Mouse (Mus musculus) kidney, embryonic 16.5 days (tissue): Measurements from ENCODE around the gene Cdkn2aip. TPM values are rescaled to one million over a fixed set of nuclear protein-coding genes. Genes with fewer than 3 reads are reported as not detected.

Experiments used
- ATAC-seq: fragments of 200-750 bp; cut with Nextera tagmentation; 2 replicates; pipeline ENCODE4 v1.8.0; 2017; ENCODE audit warnings: moderate TSS enrichment; ENCODE audit not compliant: low FRiP score, low TSS enrichment
- H3K27ac ChIP-seq: fragments of 300-500 bp; sonication (generic); 2 replicates; pipeline ENCODE4 v1.5.1; 2014; ENCODE audit warnings: low read length
- H3K27me3 ChIP-seq: fragments of 300-500 bp; sonication (generic); 2 replicates; pipeline ENCODE4 v1.6.1; 2014; ENCODE audit warnings: low read length, control low read depth, mixed read lengths; ENCODE audit not compliant: insufficient read depth
- H3K36me3 ChIP-seq: fragments of 300-500 bp; sonication (generic); 2 replicates; pipeline ENCODE4 v1.6.1; 2014; ENCODE audit warnings: low read length, control low read depth, mixed read lengths; ENCODE audit not compliant: insufficient read depth
- H3K4me1 ChIP-seq: fragments of 300-500 bp; sonication (generic); 2 replicates; pipeline ENCODE4 v1.6.1; 2014; ENCODE audit warnings: low read length, control low read depth, mixed read lengths; ENCODE audit not compliant: insufficient read depth
- H3K4me2 ChIP-seq: fragments of 300-500 bp; sonication (generic); replicated peaks from 2 replicates; pipeline ENCODE4 v1.6.1; 2014; ENCODE audit warnings: low read depth, low read length
- H3K4me3 ChIP-seq: fragments of 300-500 bp; sonication (generic); 2 replicates; pipeline ENCODE4 v1.5.1; 2014; ENCODE audit warnings: mild to moderate bottlenecking, low read length
- H3K9ac ChIP-seq: fragments of 300-500 bp; sonication (generic); replicated peaks from 2 replicates; pipeline ENCODE4 v1.6.1; 2014; ENCODE audit warnings: low read length
- H3K9me3 ChIP-seq: fragments of 300-500 bp; sonication (generic); 2 replicates; pipeline ENCODE4 v1.6.1; 2016; ENCODE audit warnings: low read length, control low read depth
- WGBS: fragments of 180-500 bp; shearing (Covaris S2); extraction: QIAGEN DNeasy Blood & Tissue Kit; methylation state at CpG from one replicate; pipeline ENCODE4 v1.1.7; 2014; 5-methylcytosine and 5-hydroxymethylcytosine counted together
- polyA plus RNA-seq: library from polyadenylated mRNA; unstranded; fragments of >200 nt; fragmentation: Nextera tagmentation; extraction: Ambion mirVana; gene quantifications from 2 replicates; pipeline ENCODE4 v1.2.1, GENCODE M21; 2015

Cdkn2aip gene
- polyA plus RNA-seq, 1 experiment from 2014 or later: 28.0 TPM

DNA sequence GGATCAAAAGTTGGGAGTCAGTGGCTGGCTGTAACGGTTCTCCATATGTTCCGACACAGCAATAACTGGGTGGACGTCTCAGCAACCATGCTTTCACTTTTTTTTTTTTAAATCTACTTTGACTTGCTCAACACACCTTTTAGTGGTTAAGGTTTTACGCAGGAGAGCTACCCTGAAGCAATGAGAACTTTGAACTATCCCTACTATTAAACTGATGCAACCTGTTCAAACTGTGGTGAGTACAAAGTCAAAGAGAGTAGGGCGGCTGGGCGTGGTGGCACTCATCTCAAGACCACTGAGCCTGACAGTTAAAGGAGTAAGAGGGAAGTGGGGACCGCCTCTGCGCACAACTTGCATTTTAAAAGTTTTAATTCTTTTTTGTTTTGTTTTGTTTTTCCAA lies 7.0 kb downstream of the Cdkn2aip start:
- Histone ChIP-seq H3K4me2 (no peak overlapping the region), H3K36me3 (peaks cover 28% of the 10 kb centered on the region), H3K9me3 (no peaks in the 10 kb centered on the region), H3K4me1 (no peaks in the 10 kb centered on the region), H3K27me3 (no peaks in the 10 kb centered on the region), H3K4me3 (no peak overlapping the region), H3K27ac (no peak overlapping the region), H3K9ac (no peak overlapping the region)
- 94% methylated on average over 8 of the region's 8 CpGs for WGBS
- ATAC-seq: no peak

DNA sequence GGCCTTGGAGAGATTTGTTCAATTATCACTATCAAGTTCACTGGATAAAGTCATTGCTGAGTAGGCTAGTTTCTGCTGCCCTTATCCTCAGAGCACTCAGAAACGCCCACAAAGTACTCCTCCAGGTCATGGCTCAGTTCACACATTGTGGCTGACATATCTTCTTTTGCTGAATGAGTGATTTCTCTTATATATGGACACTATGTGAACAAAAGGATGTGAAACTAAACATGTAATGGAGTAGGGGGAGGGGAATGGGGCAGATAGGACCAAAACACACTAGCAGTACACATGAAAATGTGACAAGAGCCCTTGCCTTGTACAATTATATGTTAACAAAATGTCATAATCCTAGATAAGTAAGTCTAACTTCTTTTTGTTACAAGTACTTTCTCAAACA lies 11.4 kb downstream of the Cdkn2aip start:
- H3K9me3 ChIP-seq: 0 out of 2 replicates have a peak, but pooled peaks cover 3% of the 10 kb centered on the region
- H3K4me3 ChIP-seq: no peak overlapping the region
- no peak overlapping the region for H3K27ac ChIP-seq
- WGBS: 32% methylated on average over 1 of the region's 1 CpGs
- no peak overlapping the region for H3K9ac ChIP-seq
- no peaks in the 10 kb centered on the region for H3K27me3 ChIP-seq
- no peak overlapping the region for H3K4me2 ChIP-seq
- H3K4me1 ChIP-seq: no peaks in the 10 kb centered on the region
- no peak for ATAC-seq
- peaks cover 6% of the 10 kb centered on the region for H3K36me3 ChIP-seq

DNA sequence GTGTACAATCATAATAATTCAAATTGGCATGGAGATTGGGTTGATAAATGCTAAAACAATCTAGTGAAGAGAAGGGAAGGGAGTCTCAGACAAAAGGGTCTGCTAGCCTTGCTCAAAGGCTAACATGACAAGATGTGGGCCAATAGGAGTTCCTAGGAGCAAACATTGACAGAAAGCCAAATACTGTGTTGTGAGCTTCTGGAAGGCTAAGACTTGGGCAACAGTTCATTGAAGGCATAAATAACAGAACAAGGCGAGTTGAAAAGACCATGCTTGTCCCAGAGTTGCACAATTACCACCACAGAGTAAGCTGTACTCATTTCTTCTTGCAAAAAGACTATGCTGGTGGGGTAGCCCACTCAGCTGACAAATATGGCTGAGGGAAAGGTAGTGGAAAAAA lies 16.0 kb downstream of the Cdkn2aip start:
- no peak overlapping the region for H3K9ac ChIP-seq
- no peak overlapping the region for H3K4me3 ChIP-seq
- H3K36me3 ChIP-seq: no peaks in the 10 kb centered on the region
- ATAC-seq: no peak
- H3K9me3 ChIP-seq: 0 out of 2 replicates have a peak, but pooled peaks cover 3% of the 10 kb centered on the region
- no peaks in the 10 kb centered on the region for H3K4me1 ChIP-seq
- H3K4me2 ChIP-seq: no peak overlapping the region
- no peak overlapping the region for H3K27ac ChIP-seq
- WGBS: 68% methylated on average over 1 of the region's 1 CpGs
- no peaks in the 10 kb centered on the region for H3K27me3 ChIP-seq

DNA sequence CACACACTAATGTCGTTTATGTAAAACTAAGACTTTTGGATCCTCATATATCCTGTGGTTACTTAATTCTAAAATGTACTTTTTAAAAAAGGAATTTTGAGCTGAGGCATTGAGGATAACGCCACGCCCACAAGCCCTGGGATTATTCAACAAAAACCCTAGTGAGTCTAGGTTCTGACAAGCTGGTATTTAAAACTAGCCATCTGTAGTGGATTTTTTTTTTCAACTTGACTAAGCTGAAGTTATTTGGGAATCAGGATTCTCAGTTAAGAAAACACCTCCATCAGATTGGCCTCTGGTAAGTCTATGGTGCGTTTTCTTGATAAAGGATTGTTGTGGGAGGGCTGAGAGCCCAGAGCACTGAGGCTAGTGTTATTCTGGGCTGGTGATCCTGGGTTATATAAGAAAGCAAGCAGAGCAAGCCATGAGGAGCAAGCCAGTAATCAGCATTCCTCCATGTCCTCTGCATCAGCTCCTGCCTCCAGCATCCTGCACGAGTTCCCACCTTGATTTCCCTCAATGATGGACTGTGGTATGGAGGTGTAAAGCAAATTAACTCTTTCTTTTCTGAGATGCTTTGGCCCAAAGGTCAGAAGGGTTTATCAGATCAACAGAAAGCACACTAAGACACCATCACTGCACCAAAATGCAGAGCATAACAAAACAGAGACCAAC lies 18.2 kb downstream of the Cdkn2aip start:
- no peaks in the 10 kb centered on the region for H3K36me3 ChIP-seq
- no peak overlapping the region for H3K4me2 ChIP-seq
- H3K9me3 ChIP-seq: no peaks in the 10 kb centered on the region
- WGBS: 74% methylated on average over 5 of the region's 5 CpGs
- no peak overlapping the region for H3K9ac ChIP-seq
- no peak overlapping the region for H3K27ac ChIP-seq
- no peaks in the 10 kb centered on the region for H3K4me1 ChIP-seq
- no peak overlapping the region for H3K4me3 ChIP-seq
- no peak for ATAC-seq
- no peaks in the 10 kb centered on the region for H3K27me3 ChIP-seq

DNA sequence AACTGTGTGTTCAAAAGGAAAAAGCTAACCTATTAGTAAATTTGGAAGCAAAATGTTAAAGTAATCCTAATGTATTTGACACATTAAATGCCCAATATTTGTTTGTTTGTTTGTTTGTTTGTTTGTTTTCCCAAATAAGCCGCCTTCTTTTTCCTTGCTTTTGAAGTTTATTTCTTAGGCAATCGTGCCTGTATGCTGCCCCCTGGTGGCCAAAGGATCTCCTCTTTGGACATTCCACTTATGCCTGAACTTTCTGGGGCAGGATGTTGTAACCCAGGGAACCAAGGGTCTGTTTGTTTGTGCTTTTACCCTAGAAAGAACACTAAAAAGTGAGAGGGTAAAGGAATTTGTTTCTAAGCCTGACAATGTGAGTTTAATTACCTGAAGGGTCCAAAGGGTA lies 20.6 kb downstream of the Cdkn2aip start:
- Histone ChIP-seq H3K27ac (no peak overlapping the region), H3K4me2 (no peak overlapping the region), H3K27me3 (no peaks in the 10 kb centered on the region), H3K4me3 (no peak overlapping the region), H3K36me3 (no peaks in the 10 kb centered on the region), H3K4me1 (no peaks in the 10 kb centered on the region), H3K9me3 (peaks cover 9% of the 10 kb centered on the region; the same call in 1 of the 2 replicates), H3K9ac (no peak overlapping the region)
- 16% methylated on average over 2 of the region's 2 CpGs for WGBS
- no peak for ATAC-seq

DNA sequence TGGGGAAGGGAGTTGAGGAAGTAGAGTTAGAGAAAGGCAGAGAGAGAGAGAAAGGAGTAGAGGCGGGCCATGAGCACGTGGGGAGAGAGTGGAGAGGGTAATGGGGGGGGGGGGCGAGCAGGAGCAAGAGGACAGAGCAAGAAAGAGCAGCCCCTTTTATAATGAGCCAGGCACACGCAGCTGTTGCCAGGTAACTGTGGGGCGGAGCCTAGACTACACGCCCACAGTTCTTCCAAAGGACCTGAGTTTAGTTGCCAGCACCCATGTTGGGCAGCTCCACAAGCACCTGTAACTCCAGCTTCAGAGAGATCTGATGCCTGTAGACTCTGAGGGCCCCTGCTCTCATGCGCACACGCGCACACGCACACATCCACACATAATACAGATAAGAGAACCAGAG lies 21.9 kb downstream of the Cdkn2aip start:
- no peaks in the 10 kb centered on the region for H3K4me1 ChIP-seq
- H3K27me3 ChIP-seq: no peaks in the 10 kb centered on the region
- no peak overlapping the region for H3K9ac ChIP-seq
- H3K9me3 ChIP-seq: peaks cover 9% of the 10 kb centered on the region; the same call in 1 of the 2 replicates
- no peaks in the 10 kb centered on the region for H3K36me3 ChIP-seq
- H3K4me2 ChIP-seq: no peak overlapping the region
- ATAC-seq: no peak
- no peak overlapping the region for H3K4me3 ChIP-seq
- no peak overlapping the region for H3K27ac ChIP-seq
- 90% methylated on average over 8 of the region's 10 CpGs for WGBS

DNA sequence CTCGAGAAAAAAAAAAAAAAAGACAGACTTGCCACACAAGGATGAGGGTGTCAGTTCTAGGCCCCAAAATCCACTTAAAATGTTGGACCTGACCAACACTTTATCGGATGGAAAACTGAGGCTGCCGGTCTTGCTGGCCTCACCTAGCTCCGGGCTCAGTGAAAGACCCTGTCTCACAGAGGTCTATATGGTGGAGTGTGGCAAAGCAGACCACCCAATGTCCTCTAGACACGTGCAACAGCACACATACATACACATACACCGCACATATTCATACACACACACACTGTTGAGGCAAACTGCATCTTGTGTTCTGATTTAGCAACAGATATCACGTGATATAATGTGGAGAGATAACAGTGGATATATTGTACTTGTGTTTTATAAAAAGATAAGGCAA lies 22.4 kb downstream of the Cdkn2aip start:
- 62% methylated on average over 7 of the region's 7 CpGs for WGBS
- peaks cover 9% of the 10 kb centered on the region; the same call in 1 of the 2 replicates for H3K9me3 ChIP-seq
- H3K9ac ChIP-seq: no peak overlapping the region
- ATAC-seq: no peak
- H3K36me3 ChIP-seq: no peaks in the 10 kb centered on the region
- no peak overlapping the region for H3K4me3 ChIP-seq
- H3K4me1 ChIP-seq: no peaks in the 10 kb centered on the region
- H3K27ac ChIP-seq: no peak overlapping the region
- H3K4me2 ChIP-seq: no peak overlapping the region
- H3K27me3 ChIP-seq: no peaks in the 10 kb centered on the region

DNA sequence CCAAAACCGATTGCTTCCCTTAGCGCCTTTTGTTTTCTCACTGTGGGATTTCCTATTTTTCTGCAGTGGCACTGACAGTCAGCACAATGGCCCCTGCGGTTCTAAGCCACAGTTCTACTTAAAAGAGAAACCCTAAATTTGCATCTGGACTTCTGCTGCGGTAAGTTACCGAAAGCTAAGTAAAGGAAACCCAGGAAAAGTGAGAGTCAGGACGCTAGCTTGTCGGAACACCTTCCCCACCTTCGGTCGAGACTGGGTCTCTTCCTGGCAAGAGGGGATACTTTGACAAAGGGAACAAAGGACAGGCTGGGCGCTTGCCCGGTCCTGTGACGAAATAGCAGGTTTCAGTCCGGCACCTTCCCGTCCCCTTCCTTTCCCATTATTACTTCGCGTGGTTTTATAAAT lies 23.1 kb downstream of the Cdkn2aip start:
- no peaks in the 10 kb centered on the region for H3K36me3 ChIP-seq
- peak overlapping the region; percentile 53 for H3K9ac ChIP-seq
- no peak for ATAC-seq
- peaks cover 9% of the 10 kb centered on the region; the same call in 1 of the 2 replicates for H3K9me3 ChIP-seq
- H3K27ac ChIP-seq: no peak overlapping the region
- H3K4me1 ChIP-seq: no peaks in the 10 kb centered on the region
- WGBS: 6% methylated on average over 16 of the region's 16 CpGs
- peak overlapping the region; percentile 34 for H3K4me3 ChIP-seq
- H3K4me2 ChIP-seq: peak overlapping the region; percentile 58
- H3K27me3 ChIP-seq: no peaks in the 10 kb centered on the region

DNA sequence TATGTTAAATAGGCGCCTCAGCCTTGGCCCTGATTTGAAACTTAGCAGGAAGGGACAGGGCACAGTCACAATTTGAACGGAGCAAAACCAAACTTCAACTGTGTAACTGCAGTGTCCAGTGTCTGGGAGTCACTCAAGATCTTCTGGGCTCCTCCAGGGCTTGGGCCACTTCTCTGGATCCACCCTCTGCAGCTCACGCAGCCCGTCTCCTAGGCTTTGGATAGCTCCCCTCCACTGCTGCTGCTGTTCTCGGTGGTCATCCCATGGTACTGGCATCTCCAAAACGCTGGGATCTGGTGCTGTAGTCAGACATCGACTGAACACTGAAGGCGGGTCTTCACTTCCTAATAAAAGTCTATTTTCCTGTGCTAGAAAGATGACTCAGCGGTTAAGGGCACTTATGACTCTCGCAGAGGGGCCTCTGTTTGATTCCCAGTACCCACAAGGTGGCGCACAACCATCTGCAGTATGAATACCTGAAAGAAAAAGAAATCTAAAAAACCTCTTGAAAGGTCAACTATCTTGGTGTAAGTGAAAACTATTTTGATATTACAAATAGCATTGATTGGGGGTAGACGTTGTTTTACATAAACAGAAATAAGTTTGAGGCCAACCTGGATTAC lies 23.9 kb downstream of the Cdkn2aip start:
- Histone ChIP-seq H3K9ac (no peak overlapping the region), H3K4me1 (no peaks in the 10 kb centered on the region), H3K36me3 (no peaks in the 10 kb centered on the region), H3K27ac (no peak overlapping the region), H3K9me3 (peaks cover 9% of the 10 kb centered on the region; the same call in 1 of the 2 replicates), H3K4me3 (no peak overlapping the region), H3K27me3 (no peaks in the 10 kb centered on the region), H3K4me2 (no peak overlapping the region)
- 0 out of 2 replicates have a peak, but pooled peaks have one; percentile 46 for ATAC-seq
- 70% methylated on average over 12 of the region's 12 CpGs for WGBS

DNA sequence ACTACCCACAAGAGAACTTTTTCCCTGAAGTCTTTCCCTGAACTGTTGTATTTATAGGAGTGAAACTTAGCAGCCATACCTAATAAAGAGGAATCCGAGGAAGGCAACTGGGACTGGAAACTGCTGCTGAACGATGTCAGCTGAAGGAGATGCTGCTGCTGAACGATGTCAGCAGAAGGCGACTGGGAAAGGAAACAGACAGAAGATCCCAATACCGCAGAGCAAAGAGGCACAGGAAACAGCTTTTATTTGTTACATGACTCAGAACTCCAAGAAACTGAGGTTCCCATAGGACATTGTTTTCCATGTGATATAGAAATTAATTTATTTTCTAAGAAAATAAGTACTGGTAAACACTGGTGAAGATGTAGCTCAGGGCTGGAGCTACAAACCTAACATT lies 29.3 kb downstream of the Cdkn2aip start:
- Histone ChIP-seq H3K27ac (no peak overlapping the region), H3K9me3 (peaks cover 3% of the 10 kb centered on the region; the same call in 1 of the 2 replicates), H3K4me2 (no peak overlapping the region), H3K27me3 (no peaks in the 10 kb centered on the region), H3K4me1 (no peaks in the 10 kb centered on the region), H3K36me3 (0 out of 2 replicates have a peak, but pooled peaks cover 2% of the 10 kb centered on the region), H3K4me3 (no peak overlapping the region), H3K9ac (no peak overlapping the region)
- no peak for ATAC-seq
- 61% methylated on average over 5 of the region's 5 CpGs for WGBS
